Mouse (Mus musculus): ENCODE measurements around the gene Atf6. TPM values are rescaled to one million over a fixed set of nuclear protein-coding genes. Genes with fewer than 3 reads are reported as not detected.

Gene Atf6
- polyA plus RNA-seq, 1 experiment from 2014 or later, result 10.1 TPM

DNA sequence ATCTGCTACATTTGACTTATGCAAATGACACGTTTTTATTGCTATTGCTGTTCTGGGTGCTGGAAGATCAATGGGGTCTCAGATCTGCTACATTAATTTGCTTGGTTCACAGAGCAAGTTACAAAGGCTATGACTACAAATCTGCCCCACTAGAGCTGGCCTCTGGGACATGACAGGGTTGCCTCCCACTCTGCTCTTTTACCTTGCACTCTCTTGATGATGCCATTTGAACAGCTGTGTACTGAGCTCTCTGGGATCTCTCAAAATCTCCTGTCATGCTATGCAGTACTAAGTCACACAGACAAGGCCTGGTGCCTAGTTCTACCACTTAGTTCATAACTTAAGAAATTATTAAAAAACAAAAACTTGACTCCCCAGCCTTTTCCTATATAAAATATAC lies 79.9 kb downstream of the Atf6 start:
- H3K36me3 ChIP-seq, result peaks cover 12% of the 10 kb centered on the region; the same call in 1 of the 2 replicates
- H3K9me3 ChIP-seq, result no peaks in the 10 kb centered on the region
- H3K27ac ChIP-seq, result no peak overlapping the region
- no peak overlapping the region for H3K4me3 ChIP-seq
- WGBS, result 54% methylated on average over 1 of the region's 1 CpGs
- H3K4me1 ChIP-seq, result 0 out of 2 replicates have a peak, but pooled peaks cover 5% of the 10 kb centered on the region
- H3K4me2 ChIP-seq, result no peak overlapping the region
- H3K9ac ChIP-seq, result no peak overlapping the region
- no peak for ATAC-seq (ENCODE audit: borderline replicate concordance, extremely low read depth, low FRiP score, low TSS enrichment)
- no peaks in the 10 kb centered on the region for H3K27me3 ChIP-seq

DNA sequence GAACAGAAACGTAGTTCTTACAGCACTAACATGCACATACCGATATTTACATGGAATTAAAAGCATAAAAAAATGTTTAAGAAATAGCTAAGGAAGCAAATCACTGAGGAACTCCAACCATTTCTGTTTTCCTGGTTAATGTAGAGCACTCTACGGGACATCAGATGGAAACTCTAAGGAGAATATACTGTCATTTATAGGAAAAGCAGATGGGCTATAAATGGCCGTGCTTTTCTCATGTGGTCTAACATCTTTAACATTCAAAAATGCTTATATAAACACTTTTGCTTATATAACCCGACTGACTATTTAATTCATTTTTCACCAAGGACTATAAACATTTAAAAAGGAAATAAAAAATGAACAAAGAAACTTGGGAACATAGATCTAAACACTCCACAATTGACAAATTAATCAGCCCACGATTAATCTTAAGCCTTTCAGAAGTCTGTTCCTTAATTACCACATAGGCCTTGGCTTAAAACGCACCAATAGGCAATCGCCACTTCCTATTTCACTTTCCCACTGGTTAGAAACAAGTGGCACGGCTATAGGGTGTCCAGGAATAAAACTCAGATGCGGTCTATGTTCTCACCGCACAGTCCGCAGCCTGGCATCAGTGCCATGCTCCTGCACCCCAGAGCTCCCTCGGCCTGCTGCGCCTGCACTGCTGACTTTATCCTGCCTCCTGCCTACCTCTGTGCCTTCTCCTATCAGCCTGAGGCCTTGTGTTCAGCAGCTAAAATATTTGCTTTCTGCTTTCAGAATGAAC lies 80.8 kb downstream of the Atf6 start:
- Histone ChIP-seq H3K4me2 (no peak overlapping the region), H3K4me1 (0 out of 2 replicates have a peak, but pooled peaks cover 5% of the 10 kb centered on the region), H3K4me3 (no peak overlapping the region), H3K9me3 (no peaks in the 10 kb centered on the region), H3K9ac (no peak overlapping the region), H3K27me3 (no peaks in the 10 kb centered on the region), H3K27ac (no peak overlapping the region), H3K36me3 (peaks cover 10% of the 10 kb centered on the region; the same call in 1 of the 2 replicates)
- 65% methylated on average over 14 of the region's 14 CpGs for whole genome bisulfite sequencing
- peak; percentile 19; the same call in 1 of the 2 replicates for ATAC-seq (ENCODE audit: borderline replicate concordance, extremely low read depth, low FRiP score, low TSS enrichment)

DNA sequence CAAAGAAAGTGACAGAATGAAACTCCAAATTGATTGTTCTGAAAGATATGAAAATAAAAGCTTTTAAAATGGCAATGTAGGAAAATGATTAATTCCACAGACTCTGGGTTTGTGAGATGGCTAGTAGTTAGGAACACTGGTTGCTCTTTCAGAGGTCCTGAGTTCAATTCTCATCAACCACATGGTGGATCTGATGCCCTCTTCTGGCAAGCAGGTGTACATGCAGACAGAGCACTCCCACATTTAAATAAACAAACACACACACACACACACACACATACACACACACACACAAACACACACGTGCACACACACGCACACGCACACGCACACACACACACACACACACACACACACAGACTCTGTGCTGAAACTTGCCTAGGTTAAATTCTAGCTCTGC lies 89.9 kb downstream of the Atf6 start:
- Histone ChIP-seq H3K9me3 (no peaks in the 10 kb centered on the region), H3K36me3 (no peaks in the 10 kb centered on the region), H3K27me3 (no peaks in the 10 kb centered on the region), H3K4me2 (no peak overlapping the region), H3K4me1 (no peaks in the 10 kb centered on the region), H3K27ac (no peak overlapping the region), H3K9ac (no peak overlapping the region), H3K4me3 (no peak overlapping the region)
- ATAC-seq (ENCODE audit: borderline replicate concordance, extremely low read depth, low FRiP score, low TSS enrichment), result no peak
- WGBS, result 88% methylated on average over 4 of the region's 4 CpGs

DNA sequence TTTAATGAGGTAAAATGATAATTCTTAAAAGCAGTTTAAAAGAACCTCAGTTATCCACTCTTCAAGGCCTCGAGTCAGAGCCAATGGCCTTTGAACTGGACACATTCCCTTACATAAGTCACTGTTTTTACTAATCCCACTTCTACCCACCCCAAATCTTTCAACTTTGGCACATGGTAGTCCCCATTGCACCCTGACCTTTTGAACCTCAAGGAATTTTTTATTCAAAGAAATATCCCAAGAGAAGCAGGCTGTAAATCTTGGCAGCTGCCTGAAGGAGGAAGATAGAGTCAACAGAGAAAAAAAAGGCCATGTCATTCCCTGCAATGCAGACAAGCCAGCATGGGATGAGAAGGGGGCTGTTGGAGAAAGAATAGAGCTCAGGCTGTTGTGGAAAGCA lies 93.1 kb downstream of the Atf6 start:
- Histone ChIP-seq H3K27me3 (no peaks in the 10 kb centered on the region), H3K9me3 (no peaks in the 10 kb centered on the region), H3K36me3 (no peaks in the 10 kb centered on the region), H3K27ac (no peak overlapping the region), H3K9ac (no peak overlapping the region), H3K4me2 (no peak overlapping the region), H3K4me1 (peaks cover 7% of the 10 kb centered on the region; the same call in 1 of the 2 replicates), H3K4me3 (no peak overlapping the region)
- WGBS, result 69% methylated on average over 1 of the region's 1 CpGs
- no peak for ATAC-seq (ENCODE audit: borderline replicate concordance, extremely low read depth, low FRiP score, low TSS enrichment)

DNA sequence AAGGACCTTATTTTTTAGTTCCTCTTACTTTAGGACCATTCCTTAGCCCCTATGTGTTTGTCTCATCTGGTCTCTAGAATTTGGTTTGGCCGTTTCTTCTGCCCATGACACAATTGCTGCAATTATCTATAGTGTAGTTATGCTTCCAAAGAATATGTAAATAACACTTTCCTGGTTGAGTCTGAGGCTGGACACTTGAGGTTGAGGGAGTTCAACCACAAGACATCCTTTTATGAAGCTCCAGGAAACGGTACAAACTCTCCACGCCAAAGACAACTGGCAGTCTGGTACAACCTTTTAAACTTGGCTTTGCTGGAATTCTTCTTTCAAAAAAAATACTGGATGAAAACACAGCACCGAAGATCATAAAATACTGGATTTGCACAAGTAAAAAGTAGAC lies 94.1 kb downstream of the Atf6 start:
- Histone ChIP-seq H3K36me3 (no peaks in the 10 kb centered on the region), H3K9me3 (no peaks in the 10 kb centered on the region), H3K27ac (no peak overlapping the region), H3K4me1 (peaks cover 7% of the 10 kb centered on the region; the same call in 1 of the 2 replicates), H3K27me3 (no peaks in the 10 kb centered on the region), H3K9ac (no peak overlapping the region), H3K4me3 (no peak overlapping the region), H3K4me2 (no peak overlapping the region)
- 62% methylated on average over 4 of the region's 4 CpGs for WGBS
- no peak for ATAC-seq (ENCODE audit: borderline replicate concordance, extremely low read depth, low FRiP score, low TSS enrichment)

DNA sequence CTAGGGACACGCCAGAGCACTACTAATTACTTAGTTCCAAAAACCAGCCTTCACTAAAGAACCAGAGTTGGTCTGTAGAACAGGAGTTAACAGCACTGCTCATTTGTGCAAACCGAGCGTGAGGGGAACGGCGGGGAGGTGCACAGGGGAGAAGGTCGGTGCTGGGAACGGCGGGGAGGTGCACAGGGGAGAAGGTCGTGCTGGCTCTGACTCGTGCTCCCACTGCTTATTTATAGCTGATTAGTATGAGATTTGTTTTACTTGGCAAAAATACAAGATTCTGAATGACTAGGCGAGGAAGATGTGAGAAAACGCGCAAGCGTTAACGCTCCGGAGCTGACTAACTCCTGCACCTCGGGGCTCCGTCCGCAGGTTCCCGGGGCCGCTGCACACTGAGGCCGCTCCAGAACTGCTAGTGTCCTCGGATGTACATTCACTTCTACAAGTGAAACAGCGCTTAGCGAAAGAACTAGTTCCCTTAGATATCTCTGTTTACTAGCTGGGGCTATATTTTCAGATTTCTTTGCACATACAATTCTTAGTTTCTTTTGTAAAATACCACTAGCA lies 96.1 kb downstream of the Atf6 start:
- Histone ChIP-seq H3K4me1 (peaks cover 17% of the 10 kb centered on the region; the same call in 1 of the 2 replicates), H3K9me3 (no peaks in the 10 kb centered on the region), H3K4me2 (peak overlapping the region; percentile 24), H3K27me3 (no peaks in the 10 kb centered on the region), H3K9ac (no peak overlapping the region), H3K4me3 (no peak overlapping the region), H3K27ac (peak overlapping the region; percentile 72), H3K36me3 (no peaks in the 10 kb centered on the region)
- 41% methylated on average over 25 of the region's 25 CpGs for WGBS
- ATAC-seq (ENCODE audit: borderline replicate concordance, extremely low read depth, low FRiP score, low TSS enrichment), result peak; percentile 66; the same call in 1 of the 2 replicates

DNA sequence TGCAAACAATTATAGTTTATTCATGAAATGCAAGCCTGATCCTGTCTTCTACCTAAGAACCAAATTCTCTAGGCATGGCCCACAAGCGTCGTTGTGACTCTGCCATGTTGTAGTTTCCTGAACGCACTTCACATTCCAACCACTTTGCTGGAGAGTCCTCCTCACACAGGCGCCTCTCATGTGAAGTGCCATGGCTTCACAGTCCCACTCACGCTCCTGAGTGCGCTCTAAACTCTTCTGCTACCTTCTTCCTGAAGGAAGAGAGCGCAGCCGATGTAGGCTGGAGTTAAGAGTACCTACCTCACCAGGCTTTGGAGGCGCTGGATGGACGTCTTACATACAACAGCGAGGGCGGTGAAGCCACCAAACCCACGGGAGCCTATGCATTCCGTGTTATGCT lies 96.9 kb downstream of the Atf6 start:
- Histone ChIP-seq H3K27me3 (no peaks in the 10 kb centered on the region), H3K27ac (peak overlapping the region; percentile 72), H3K4me2 (0 out of 2 replicates have a peak overlapping the region, but pooled peaks have one; percentile 24), H3K9me3 (no peaks in the 10 kb centered on the region), H3K4me1 (peaks cover 17% of the 10 kb centered on the region; the same call in 1 of the 2 replicates), H3K9ac (no peak overlapping the region), H3K36me3 (0 out of 2 replicates have a peak, but pooled peaks cover 2% of the 10 kb centered on the region), H3K4me3 (no peak overlapping the region)
- ATAC-seq (ENCODE audit: borderline replicate concordance, extremely low read depth, low FRiP score, low TSS enrichment), result peak; percentile 82
- 58% methylated on average over 14 of the region's 14 CpGs for WGBS

DNA sequence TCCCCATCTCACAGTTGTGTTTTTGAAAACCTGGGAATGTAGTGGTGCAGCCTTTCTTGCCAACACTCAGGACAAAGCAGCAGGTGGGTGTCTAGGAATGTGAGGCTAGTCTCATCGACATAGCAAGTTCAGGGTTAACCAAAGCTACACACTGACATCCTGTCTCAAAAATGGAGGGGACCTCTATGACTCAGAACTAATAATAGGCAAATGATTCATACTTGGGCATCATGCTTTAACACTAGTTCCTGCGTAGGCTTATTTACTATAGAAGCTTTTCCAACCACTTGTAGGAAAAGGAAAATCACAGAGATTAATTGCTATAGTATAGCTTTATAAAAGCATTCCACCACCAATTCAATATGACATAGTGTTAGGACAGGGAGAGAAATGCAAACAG lies 100.6 kb downstream of the Atf6 start:
- ATAC-seq (ENCODE audit: borderline replicate concordance, extremely low read depth, low FRiP score, low TSS enrichment), result no peak
- Histone ChIP-seq H3K4me3 (no peak overlapping the region), H3K36me3 (0 out of 2 replicates have a peak, but pooled peaks cover 6% of the 10 kb centered on the region), H3K4me1 (peaks cover 17% of the 10 kb centered on the region; the same call in 1 of the 2 replicates), H3K9me3 (no peaks in the 10 kb centered on the region), H3K27ac (peak overlapping the region; percentile 33; the same call in 1 of the 2 replicates), H3K9ac (no peak overlapping the region), H3K27me3 (no peaks in the 10 kb centered on the region), H3K4me2 (no peak overlapping the region)
- 49% methylated on average over 2 of the region's 2 CpGs for WGBS

DNA sequence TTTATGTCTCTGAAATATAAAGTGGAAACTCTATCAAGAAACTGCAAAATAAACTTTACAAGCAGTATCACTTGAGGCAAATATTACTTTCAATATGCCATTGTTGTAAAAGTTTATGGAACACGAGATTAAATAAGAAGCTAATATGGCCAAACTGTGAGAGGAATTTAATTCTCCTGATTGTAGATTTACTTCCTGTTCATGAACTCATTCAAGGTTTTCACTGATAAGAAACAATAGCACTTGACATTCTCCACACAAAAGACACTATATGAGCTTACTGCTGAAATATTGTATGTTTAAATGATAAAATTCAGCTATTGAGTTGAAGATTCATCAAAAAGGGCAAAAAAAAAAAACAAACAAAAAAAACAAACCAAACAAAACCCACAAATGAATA lies 102.8 kb downstream of the Atf6 start:
- H3K36me3 ChIP-seq, result 0 out of 2 replicates have a peak, but pooled peaks cover 6% of the 10 kb centered on the region
- no peak overlapping the region for H3K4me2 ChIP-seq
- H3K9ac ChIP-seq, result no peak overlapping the region
- H3K9me3 ChIP-seq, result no peaks in the 10 kb centered on the region
- WGBS, result 53% methylated on average over 1 of the region's 1 CpGs
- no peak overlapping the region for H3K27ac ChIP-seq
- H3K27me3 ChIP-seq, result no peaks in the 10 kb centered on the region
- no peak overlapping the region for H3K4me3 ChIP-seq
- no peak for ATAC-seq (ENCODE audit: borderline replicate concordance, extremely low read depth, low FRiP score, low TSS enrichment)
- H3K4me1 ChIP-seq, result peaks cover 11% of the 10 kb centered on the region; the same call in 1 of the 2 replicates

DNA sequence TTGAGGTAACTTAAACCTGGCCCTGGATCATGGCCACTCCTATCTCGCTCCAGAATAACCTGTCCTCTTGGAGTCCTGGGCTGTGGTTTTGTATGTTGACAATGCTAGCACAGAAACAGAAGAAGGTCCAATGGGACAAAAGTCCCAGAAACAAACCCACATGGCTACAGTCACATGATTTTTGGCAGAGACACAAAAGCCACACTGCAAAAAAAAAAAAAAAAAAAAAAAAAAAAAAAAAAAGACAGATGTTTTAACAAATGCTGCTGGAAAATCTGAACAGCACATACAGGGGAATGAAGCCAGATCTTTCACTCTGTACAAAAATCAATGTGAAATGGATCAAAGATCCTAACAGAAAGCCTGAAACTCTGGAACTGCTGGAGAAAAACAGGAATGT lies 105.9 kb downstream of the Atf6 start:
- no peak for ATAC-seq (ENCODE audit: borderline replicate concordance, extremely low read depth, low FRiP score, low TSS enrichment)
- Histone ChIP-seq H3K4me2 (no peak overlapping the region), H3K4me1 (peaks cover under 1% of the 10 kb centered on the region; the same call in 1 of the 2 replicates), H3K9ac (no peak overlapping the region), H3K27ac (no peak overlapping the region), H3K36me3 (0 out of 2 replicates have a peak, but pooled peaks cover 6% of the 10 kb centered on the region), H3K27me3 (no peaks in the 10 kb centered on the region), H3K9me3 (no peaks in the 10 kb centered on the region), H3K4me3 (no peak overlapping the region)
- 92% methylated on average over 1 of the region's 1 CpGs for WGBS

DNA sequence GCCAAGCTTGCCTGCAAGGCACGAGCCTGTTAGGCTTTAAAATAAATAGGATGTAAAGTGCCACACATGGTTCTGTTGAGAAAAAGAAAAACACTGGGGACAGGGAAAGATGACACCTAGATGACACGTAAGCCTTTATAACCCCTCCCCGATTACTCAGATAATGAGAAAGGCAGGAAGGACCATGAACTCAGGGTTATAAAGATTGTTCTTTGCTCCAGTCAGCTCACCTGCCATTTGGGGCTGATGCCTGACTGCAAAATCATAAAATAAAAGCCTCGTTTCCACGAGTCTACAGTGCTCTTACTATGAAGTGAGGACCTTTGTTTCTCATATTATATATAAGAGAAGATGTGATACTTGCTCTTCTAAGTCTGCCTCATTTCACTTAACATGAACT lies 114.0 kb downstream of the Atf6 start:
- Histone ChIP-seq H3K9ac (no peak overlapping the region), H3K9me3 (no peaks in the 10 kb centered on the region), H3K27ac (no peak overlapping the region), H3K4me2 (no peak overlapping the region), H3K27me3 (no peaks in the 10 kb centered on the region), H3K4me3 (no peak overlapping the region), H3K4me1 (no peaks in the 10 kb centered on the region), H3K36me3 (no peaks in the 10 kb centered on the region)
- 85% methylated on average over 5 of the region's 5 CpGs for WGBS
- no peak for ATAC-seq (ENCODE audit: borderline replicate concordance, extremely low read depth, low FRiP score, low TSS enrichment)

DNA sequence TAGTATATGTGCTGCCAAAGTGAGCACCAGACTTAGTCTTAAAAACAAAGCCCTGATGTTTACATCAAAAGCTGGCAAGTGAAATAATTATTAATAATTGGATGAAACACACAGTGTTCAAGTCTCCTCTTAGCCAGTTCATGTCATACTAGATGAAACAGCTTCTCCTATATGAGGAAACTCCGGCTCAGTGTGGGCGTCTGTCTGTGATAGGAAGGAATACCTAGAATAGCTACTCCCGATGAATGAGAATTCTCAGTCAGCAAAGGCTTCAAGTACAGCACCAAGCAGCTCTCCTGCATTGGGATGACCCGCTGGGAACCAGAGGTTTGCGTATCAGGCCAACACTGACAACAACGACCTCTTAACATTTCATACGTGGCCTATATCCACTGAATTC lies 115.8 kb downstream of the Atf6 start:
- no peak for ATAC-seq (ENCODE audit: borderline replicate concordance, extremely low read depth, low FRiP score, low TSS enrichment)
- 89% methylated on average over 7 of the region's 7 CpGs for WGBS
- Histone ChIP-seq H3K36me3 (no peaks in the 10 kb centered on the region), H3K4me1 (no peaks in the 10 kb centered on the region), H3K4me2 (no peak overlapping the region), H3K27ac (no peak overlapping the region), H3K4me3 (no peak overlapping the region), H3K9me3 (no peaks in the 10 kb centered on the region), H3K27me3 (no peaks in the 10 kb centered on the region), H3K9ac (no peak overlapping the region)

Measured in lung, embryonic 15.5 days (tissue).